Mouse (Mus musculus) adrenal gland, postnatal 10 days (tissue): ENCODE measurements around the gene Gfy. TPM values are rescaled to one million over a fixed set of nuclear protein-coding genes. Genes with fewer than 3 reads are reported as not detected.

Source experiments
- microRNA-seq: library from miRNA; unstranded; fragments of <30 nt; microRNA quantifications from one replicate; pipeline ENCODE4 v1.2.0, GENCODE M21; 2021
- total RNA-seq, 2 experiments: library from RNA; stranded (reverse); gene quantifications; 2 replicates each; pipeline ENCODE4 v1.2.3; 2021

Gfy gene
- total RNA-seq, 2 experiments from 2014 or later: not detected

Small RNA genes within 50 kb of the gene (microRNA-seq; reads per million reads assigned to microRNA genes)
- 56.3 reads per million, percentile 37 among the genes with 10 or more reads in this experiment for gene Mir5121
- gene Mir7055: not detected

Other genes starting within 250 kb of the Gfy start
- not detected for gene Tsks, start 236.4 kb downstream of the Gfy start, total RNA-seq
- 10 to 100 TPM in 1 of 2 experiments, 1 to 10 TPM in 1; 9.8 to 15.3 TPM for gene Cpt1c, start 204.7 kb downstream of the Gfy start, total RNA-seq
- 100 to 1,000 TPM; 254 to 258 TPM for gene Prmt1, start 193.0 kb downstream of the Gfy start, total RNA-seq
- gene Irf3, start 181.9 kb downstream of the Gfy start, total RNA-seq: 10 to 100 TPM; 80.3 to 89.6 TPM
- gene Bcl2l12, start 180.9 kb downstream of the Gfy start, total RNA-seq: 10 to 100 TPM; 15.8 to 16.2 TPM
- 10 to 100 TPM; 69.6 to 81.1 TPM for gene Scaf1, start 163.2 kb downstream of the Gfy start, total RNA-seq
- 10 to 100 TPM; 57.6 to 60.2 TPM for gene Rras, start 161.6 kb downstream of the Gfy start, total RNA-seq
- 10 to 100 TPM; 36.9 to 51.9 TPM for gene Prr12, start 126.7 kb downstream of the Gfy start, total RNA-seq
- gene Nosip, start 117.1 kb downstream of the Gfy start, total RNA-seq: 10 to 100 TPM; 39.7 to 45.9 TPM
- 10 to 100 TPM; 18.5 to 20.0 TPM for gene Prrg2, start 116.9 kb downstream of the Gfy start, total RNA-seq
- gene Rcn3, start 87.3 kb downstream of the Gfy start, total RNA-seq: 10 to 100 TPM; 65.2 to 71.2 TPM
- 100 to 1,000 TPM; 169 to 185 TPM for gene Fcgrt, start 75.7 kb downstream of the Gfy start, total RNA-seq
- gene Rps11, start 55.1 kb downstream of the Gfy start, total RNA-seq: 1,000 to 10,000 TPM; 1,283 to 1,295 TPM
- gene Rpl13a, start 50.8 kb downstream of the Gfy start, total RNA-seq: 1,000 to 10,000 TPM; 1,643 to 1,697 TPM
- gene Gm45713, start 43.3 kb downstream of the Gfy start, total RNA-seq: not detected
- gene Flt3l, start 43.1 kb downstream of the Gfy start, total RNA-seq: 10 to 100 TPM in 1 of 2 experiments, 1 to 10 TPM in 1; 9.7 to 18.1 TPM
- 10 to 100 TPM; 59.0 to 68.5 TPM for gene Pih1d1, start 25.3 kb downstream of the Gfy start, total RNA-seq
- gene Aldh16a1, start 25.0 kb downstream of the Gfy start, total RNA-seq: 10 to 100 TPM; 50.6 to 68.2 TPM
- gene Slc17a7, start 15.6 kb downstream of the Gfy start, total RNA-seq: under 1 TPM; 0.18 to 0.42 TPM
- gene Pth2, start 1.4 kb upstream of the Gfy start, total RNA-seq: not detected
- gene Ccdc155, start 25.3 kb upstream of the Gfy start, total RNA-seq: under 1 TPM in 1 of 2 experiments, not detected in 1; 0.36 TPM
- under 1 TPM in 1 of 2 experiments, not detected in 1; 0.30 TPM for gene Dkkl1, start 32.6 kb upstream of the Gfy start, total RNA-seq
- 10 to 100 TPM; 21.0 to 24.0 TPM for gene Tead2, start 36.2 kb upstream of the Gfy start, total RNA-seq
- gene Cd37, start 59.5 kb upstream of the Gfy start, total RNA-seq: 10 to 100 TPM; 13.9 to 17.6 TPM
- under 1 TPM in 1 of 2 experiments, not detected in 1; 0.12 TPM for gene Slc6a16, start 61.5 kb upstream of the Gfy start, total RNA-seq
- gene Slc6a21, start 97.9 kb upstream of the Gfy start, total RNA-seq: under 1 TPM in 1 of 2 experiments, not detected in 1; 0.42 TPM
- gene Trpm4, start 154.2 kb upstream of the Gfy start, total RNA-seq: 10 to 100 TPM; 15.9 to 26.8 TPM
- gene Hrc, start 155.7 kb upstream of the Gfy start, total RNA-seq: 10 to 100 TPM; 10.7 to 47.8 TPM
- 1 to 10 TPM; 1.9 to 3.0 TPM for gene Ppfia3, start 187.4 kb upstream of the Gfy start, total RNA-seq
- 1 to 10 TPM in 1 of 2 experiments, under 1 TPM in 1; 0.90 to 2.9 TPM for gene Lin7b, start 191.0 kb upstream of the Gfy start, total RNA-seq
- 100 to 1,000 TPM; 208 to 341 TPM for gene Snrnp70, start 216.2 kb upstream of the Gfy start, total RNA-seq
- gene Kcna7, start 226.1 kb upstream of the Gfy start, total RNA-seq: 1 to 10 TPM in 1 of 2 experiments, under 1 TPM in 1; 0.75 to 2.6 TPM
- under 1 TPM; 0.12 to 0.33 TPM for gene Ntf5, start 234.1 kb upstream of the Gfy start, total RNA-seq
- not detected for gene Lhb, start 241.3 kb upstream of the Gfy start, total RNA-seq